Mouse (Mus musculus): ENCODE results near the gene Sema6b. TPM values are rescaled to one million over a fixed set of nuclear protein-coding genes. Genes with fewer than 3 reads are reported as not detected.

Gene Sema6b
- total and polyA plus RNA-seq, 2 experiments from 2014 or later = 0.81 to 10.4 TPM

GRCm38 (mm10) chr17:56126175-56126574 is 14.0 kb downstream of the Sema6b start:
- H3K4me3 ChIP-seq (ENCODE audit: low read depth, low read length) = no peak overlapping the region
- H3K4me1 ChIP-seq (ENCODE audit: control insufficient read depth, insufficient read depth) = no peaks in the 10 kb centered on the region
- DNase-seq (ENCODE audit: low spot score) (no peak), ATAC-seq (ENCODE audit: insufficient read depth, low read depth) (no peak)
- no peaks in the 10 kb centered on the region for H3K36me3 ChIP-seq (replicated peaks; ENCODE audit: control insufficient read depth, insufficient read depth, low read length)
- WGBS = 74% methylated on average over 11 of the region's 11 CpGs
- TF ChIP-seq EP300 (IDR thresholded peaks at IDR 0.05; ENCODE audit: low read depth) (no peak), CTCF (IDR thresholded peaks at IDR 0.05; ENCODE audit: low read depth) (no peak)
- H3K27me3 ChIP-seq (ENCODE audit: control insufficient read depth, insufficient read depth, low read length) = peaks cover 9% of the 10 kb centered on the region; the same call in 1 of the 2 replicates
- no peak overlapping the region for H3K9ac ChIP-seq (replicated peaks; ENCODE audit: low read depth, low read length)
- H3K27ac ChIP-seq (ENCODE audit: low read depth) = no peak overlapping the region
- H3K9me3 ChIP-seq (replicated peaks; ENCODE audit: control insufficient read depth, low read length) = peaks cover 11% of the 10 kb centered on the region
- no peak overlapping the region for H3K4me2 ChIP-seq (ENCODE audit: low read depth, low read length)

- Histone ChIP-seq H3K9ac (replicated peaks; ENCODE audit: low read depth, low read length) (no peak overlapping the region), H3K4me2 (ENCODE audit: low read depth, low read length) (no peak overlapping the region), H3K4me1 (ENCODE audit: control insufficient read depth, insufficient read depth) (0 out of 2 replicates have a peak, but pooled peaks cover 5% of the 10 kb centered on the region), H3K36me3 (replicated peaks; ENCODE audit: control insufficient read depth, insufficient read depth, low read length) (no peaks in the 10 kb centered on the region), H3K9me3 (replicated peaks; ENCODE audit: control insufficient read depth, low read length) (peaks cover 8% of the 10 kb centered on the region), H3K27me3 (ENCODE audit: control insufficient read depth, insufficient read depth, low read length) (peaks cover 14% of the 10 kb centered on the region), H3K27ac (ENCODE audit: low read depth) (no peak overlapping the region), H3K4me3 (ENCODE audit: low read depth, low read length) (no peak overlapping the region)
- no peak for DNase-seq (ENCODE audit: low spot score)
- ATAC-seq (ENCODE audit: insufficient read depth, low read depth) = no peak
- TF ChIP-seq CTCF (IDR thresholded peaks at IDR 0.05; ENCODE audit: low read depth) = no peak
- no peak for TF ChIP-seq EP300 (IDR thresholded peaks at IDR 0.05; ENCODE audit: low read depth)
- WGBS = 75% methylated on average over 4 of the region's 4 CpGs
These were observed 14.9 kb downstream of the Sema6b start for GRCm38 (mm10) chr17:56125276-56125630.

GRCm38 (mm10) chr17:56124377-56125275 is 15.5 kb downstream of the Sema6b start:
- Histone ChIP-seq H3K9ac (replicated peaks; ENCODE audit: low read depth, low read length) (peak overlapping the region; percentile 48), H3K9me3 (replicated peaks; ENCODE audit: control insufficient read depth, low read length) (peaks cover 8% of the 10 kb centered on the region), H3K4me2 (ENCODE audit: low read depth, low read length) (peak overlapping the region; percentile 64), H3K4me3 (ENCODE audit: low read depth, low read length) (peak overlapping the region; percentile 47), H3K27me3 (ENCODE audit: control insufficient read depth, insufficient read depth, low read length) (peaks cover 14% of the 10 kb centered on the region), H3K4me1 (ENCODE audit: control insufficient read depth, insufficient read depth) (0 out of 2 replicates have a peak, but pooled peaks cover 8% of the 10 kb centered on the region), H3K36me3 (replicated peaks; ENCODE audit: control insufficient read depth, insufficient read depth, low read length) (no peaks in the 10 kb centered on the region), H3K27ac (ENCODE audit: low read depth) (no peak overlapping the region; the same call in 1 of the 2 replicates)
- TF ChIP-seq CTCF (IDR thresholded peaks at IDR 0.05; ENCODE audit: low read depth) (peak; percentile 66), EP300 (IDR thresholded peaks at IDR 0.05; ENCODE audit: low read depth) (no peak)
- ATAC-seq (ENCODE audit: insufficient read depth, low read depth) = peak; percentile 33
- DNase-seq (ENCODE audit: low spot score) = peak; percentile 55
- WGBS = 19% methylated on average over 54 of the region's 59 CpGs

- H3K27ac ChIP-seq (ENCODE audit: low read depth) = no peak overlapping the region
- H3K9ac ChIP-seq (replicated peaks; ENCODE audit: low read depth, low read length) = peak overlapping the region; percentile 48
- H3K9me3 ChIP-seq (replicated peaks; ENCODE audit: control insufficient read depth, low read length) = peaks cover 8% of the 10 kb centered on the region
- TF ChIP-seq CTCF (IDR thresholded peaks at IDR 0.05; ENCODE audit: low read depth) (no peak), EP300 (IDR thresholded peaks at IDR 0.05; ENCODE audit: low read depth) (no peak)
- H3K4me2 ChIP-seq (ENCODE audit: low read depth, low read length) = peak overlapping the region; percentile 64
- 51% methylated on average over 58 of the region's 59 CpGs for WGBS
- H3K27me3 ChIP-seq (ENCODE audit: control insufficient read depth, insufficient read depth, low read length) = peaks cover 14% of the 10 kb centered on the region
- H3K4me3 ChIP-seq (ENCODE audit: low read depth, low read length) = peak overlapping the region; percentile 47
- ATAC-seq (ENCODE audit: insufficient read depth, low read depth) (no peak), DNase-seq (ENCODE audit: low spot score) (no peak)
- 0 out of 2 replicates have a peak, but pooled peaks cover 8% of the 10 kb centered on the region for H3K4me1 ChIP-seq (ENCODE audit: control insufficient read depth, insufficient read depth)
- H3K36me3 ChIP-seq (replicated peaks; ENCODE audit: control insufficient read depth, insufficient read depth, low read length) = no peaks in the 10 kb centered on the region
These were observed 16.3 kb downstream of the Sema6b start for GRCm38 (mm10) chr17:56123681-56124340.

- WGBS = 88% methylated on average over 12 of the region's 12 CpGs
- no peak overlapping the region for H3K27ac ChIP-seq (ENCODE audit: low read depth)
- DNase-seq (ENCODE audit: low spot score) (no peak), ATAC-seq (ENCODE audit: insufficient read depth, low read depth) (no peak)
- H3K9me3 ChIP-seq (replicated peaks; ENCODE audit: control insufficient read depth, low read length) = peaks cover 8% of the 10 kb centered on the region
- no peak overlapping the region for H3K9ac ChIP-seq (replicated peaks; ENCODE audit: low read depth, low read length)
- no peak overlapping the region for H3K4me3 ChIP-seq (ENCODE audit: low read depth, low read length)
- H3K27me3 ChIP-seq (ENCODE audit: control insufficient read depth, insufficient read depth, low read length) = peaks cover 14% of the 10 kb centered on the region
- H3K4me1 ChIP-seq (ENCODE audit: control insufficient read depth, insufficient read depth) = 0 out of 2 replicates have a peak, but pooled peaks cover 8% of the 10 kb centered on the region
- TF ChIP-seq EP300 (IDR thresholded peaks at IDR 0.05; ENCODE audit: low read depth) = no peak
- no peak for TF ChIP-seq CTCF (IDR thresholded peaks at IDR 0.05; ENCODE audit: low read depth)
- H3K36me3 ChIP-seq (replicated peaks; ENCODE audit: control insufficient read depth, insufficient read depth, low read length) = no peaks in the 10 kb centered on the region
- no peak overlapping the region for H3K4me2 ChIP-seq (ENCODE audit: low read depth, low read length)
These were observed 17.0 kb downstream of the Sema6b start for GRCm38 (mm10) chr17:56123161-56123560.
